Mouse (Mus musculus) stomach, embryonic 15.5 days (tissue): ENCODE measurements around the gene Bcl9. TPM values are rescaled to one million over a fixed set of nuclear protein-coding genes. Genes with fewer than 3 reads are reported as not detected.

Experiments used
- polyA plus RNA-seq: library from polyadenylated mRNA; unstranded; fragments of >200 nt; fragmentation: Nextera tagmentation; extraction: Ambion mirVana; gene quantifications from 2 replicates; pipeline ENCODE4 v1.2.1, GENCODE M21; 2015

Bcl9 gene
- polyA plus RNA-seq, 1 experiment from 2014 or later, result 50.0 TPM

Other genes starting within 250 kb of the Bcl9 start
- gene Acp6, start 139.1 kb downstream of the Bcl9 start, polyA plus RNA-seq, result 46.9 and 50.7 TPM in 2 replicates
- 0.03 TPM in 1 of 2 replicates, not detected in the other for gene Olfr1402, start 124.1 kb upstream of the Bcl9 start, polyA plus RNA-seq